Mouse (Mus musculus) midbrain, embryonic 11.5 days (tissue): ENCODE measurements around the gene Vmn1r159. TPM values are rescaled to one million over a fixed set of nuclear protein-coding genes. Genes with fewer than 3 reads are reported as not detected.
"Not testable (repeated sequence)": the region's sequence is repeated elsewhere in the genome, so short reads cannot be mapped to it uniquely, and the experiment has no call there.

Source experiments
- ATAC-seq: fragments of 200-750 bp; cut with Nextera tagmentation; 2 replicates; pipeline ENCODE4 v1.8.0; 2017; ENCODE audit warnings: moderate TSS enrichment, moderate library complexity; ENCODE audit not compliant: low FRiP score
- DNase-seq: peaks from one replicate; pipeline ENCODE4 v3.0.0; 2015; ENCODE audit warnings: low spot score; ENCODE audit errors: missing footprints
- H3K27ac ChIP-seq: fragments of 300-500 bp; sonication (generic); 2 replicates; pipeline ENCODE4 v1.5.1; 2014; ENCODE audit warnings: low read depth, low read length
- H3K27me3 ChIP-seq: fragments of 300-500 bp; sonication (generic); 2 replicates; pipeline ENCODE4 v1.6.1; 2014; ENCODE audit warnings: mild to moderate bottlenecking, low read length, moderate library complexity, mixed read lengths; ENCODE audit not compliant: control insufficient read depth, insufficient read depth
- H3K36me3 ChIP-seq: fragments of 300-500 bp; sonication (generic); 2 replicates; pipeline ENCODE4 v1.6.1; 2014; ENCODE audit warnings: mild to moderate bottlenecking, low read length, moderate library complexity, mixed read lengths; ENCODE audit not compliant: control insufficient read depth, insufficient read depth
- H3K4me1 ChIP-seq: fragments of 300-500 bp; sonication (generic); 2 replicates; pipeline ENCODE4 v1.6.1; 2014; ENCODE audit warnings: low read length; ENCODE audit not compliant: control insufficient read depth, insufficient read depth
- H3K4me2 ChIP-seq: fragments of 300-500 bp; sonication (generic); 2 replicates; pipeline ENCODE4 v1.6.1; 2014; ENCODE audit warnings: mild to moderate bottlenecking, moderate library complexity
- H3K4me3 ChIP-seq: fragments of 300-500 bp; sonication (generic); 2 replicates; pipeline ENCODE4 v1.5.1; 2014; ENCODE audit warnings: low read depth, low read length
- H3K9ac ChIP-seq: fragments of 300-500 bp; sonication (generic); 2 replicates; pipeline ENCODE4 v1.6.1; 2014; ENCODE audit warnings: low read length
- H3K9me3 ChIP-seq: fragments of 300-500 bp; sonication (generic); 2 replicates; pipeline ENCODE4 v1.6.1; 2016; ENCODE audit warnings: low read length; ENCODE audit not compliant: control insufficient read depth
- WGBS: fragments of 180-500 bp; shearing (Covaris S2); extraction: QIAGEN DNeasy Blood & Tissue Kit; methylation state at CpG from one replicate; pipeline ENCODE4 v1.1.7; 2014; 5-methylcytosine and 5-hydroxymethylcytosine counted together
- polyA plus RNA-seq: library from polyadenylated mRNA; unstranded; fragments of >200 nt; fragmentation: Nextera tagmentation; extraction: Ambion mirVana; gene quantifications from 2 replicates; pipeline ENCODE4 v1.2.1, GENCODE M21; 2014

The Vmn1r159 gene
- not detected in 2 replicates for polyA plus RNA-seq

GRCm38 (mm10) chr7:22843505-22843904, at the start of gene Vmn1r159:
Gene Vmn1r159 (minus strand): TSS chr7:22843605.
- WGBS, result 54% methylated on average over 2 of the region's 3 CpGs
- H3K9ac ChIP-seq, H3K4me3 ChIP-seq, H3K4me1 ChIP-seq, H3K27me3 ChIP-seq, H3K4me2 ChIP-seq, H3K9me3 ChIP-seq, H3K36me3 ChIP-seq, H3K27ac ChIP-seq, ATAC-seq, DNase-seq: not testable (repeated sequence)

DNA sequence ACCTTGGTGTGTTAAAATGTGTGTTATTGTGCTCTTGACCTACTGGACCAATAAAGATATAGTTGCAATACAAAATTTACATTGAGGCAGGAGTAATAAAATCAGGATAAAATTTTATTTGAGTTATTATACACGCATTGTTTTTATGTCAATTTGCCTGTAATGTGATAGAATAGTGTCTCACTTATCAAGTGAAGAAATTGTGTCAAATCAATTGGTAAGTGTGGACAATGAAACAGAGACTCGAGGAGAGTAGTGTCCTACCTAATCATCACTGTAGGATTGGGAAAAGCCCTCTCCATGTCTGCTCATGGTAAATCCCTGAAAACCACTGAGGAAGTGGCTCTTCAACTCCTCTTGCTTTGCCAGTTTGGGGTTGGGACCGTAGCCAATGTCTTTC, 27.5 kb upstream of the Vmn1r159 start, which contains the start of gene Vmn1r160:
Gene Vmn1r160, plus strand, starts transcription at position 301 of the 400 bp plus-strand sequence.
- H3K27me3 ChIP-seq, H3K9ac ChIP-seq, H3K9me3 ChIP-seq, H3K4me3 ChIP-seq, H3K27ac ChIP-seq, ATAC-seq, DNase-seq, H3K4me1 ChIP-seq, H3K4me2 ChIP-seq, H3K36me3 ChIP-seq: not testable (repeated sequence)
- 57% methylated on average over 1 of the region's 3 CpGs for WGBS

Other genes with a start within 250 kb of the Vmn1r159 start
- gene Vmn1r155, start 185.6 kb downstream of the Vmn1r159 start, polyA plus RNA-seq, result not detected in 2 replicates
- not detected in 2 replicates for gene Gm8693, start 151.3 kb downstream of the Vmn1r159 start, polyA plus RNA-seq
- gene Gm4567, start 123.9 kb downstream of the Vmn1r159 start, polyA plus RNA-seq, result not detected in 2 replicates
- gene Vmn1r157, start 81.9 kb downstream of the Vmn1r159 start, polyA plus RNA-seq, result not detected in 2 replicates
- gene Vmn1r158, start 52.8 kb downstream of the Vmn1r159 start, polyA plus RNA-seq, result not detected in 2 replicates
- not detected in 2 replicates for gene Vmn1r160, start 27.6 kb upstream of the Vmn1r159 start, polyA plus RNA-seq
- not detected in 2 replicates for gene Gm4214, start 141.1 kb upstream of the Vmn1r159 start, polyA plus RNA-seq
- not detected in 2 replicates for gene Gm4216, start 176.3 kb upstream of the Vmn1r159 start, polyA plus RNA-seq
- not detected in 2 replicates for gene Vmn1r163, start 211.9 kb upstream of the Vmn1r159 start, polyA plus RNA-seq
- not detected in 2 replicates for gene Gm8720, start 223.9 kb upstream of the Vmn1r159 start, polyA plus RNA-seq